Mouse (Mus musculus) C2C12 (cell line): Measurements from ENCODE around the gene Ctcfl.

Experiments
- CTCF ChIP-seq: IDR thresholded peaks from one replicate; pipeline ENCODE4 v1.5.1; 2011; ENCODE audit not compliant: control insufficient read depth, insufficient read depth, insufficient read length
- FOSL1 ChIP-seq: IDR thresholded peaks from one replicate; pipeline ENCODE4 v1.8.0; 2011; ENCODE audit warnings: mild to moderate bottlenecking, low read length; ENCODE audit not compliant: poor library complexity, insufficient read depth, severe bottlenecking
- MAX ChIP-seq: IDR thresholded peaks from one replicate; pipeline ENCODE4 v1.6.1; 2011; ENCODE audit warnings: mild to moderate bottlenecking, control low read depth
- MYOD1 ChIP-seq: IDR thresholded peaks from one replicate; pipeline ENCODE4 v1.6.1; 2011; ENCODE audit warnings: low read depth; ENCODE audit not compliant: control insufficient read depth, insufficient read length
- USF1 ChIP-seq: IDR thresholded peaks from one replicate; pipeline ENCODE4 v1.6.1; 2011; ENCODE audit warnings: low read depth, mild to moderate bottlenecking, control low read depth, moderate library complexity

- TF ChIP-seq CTCF: no peak
- TF ChIP-seq USF1: no peak
- no peak for TF ChIP-seq FOSL1
- TF ChIP-seq MYOD1: no peak
- TF ChIP-seq MAX: no peak
These were observed 62.9 kb downstream of the Ctcfl start for GRCm38 (mm10) chr2:173056303-173056881.
